ENCODE assay signal across 14 mouse cellular contexts in genomic region chr9:106300176-106300803, GRCm38 (mm10). TPM values are rescaled to one million over a fixed set of nuclear protein-coding genes. Genes with fewer than 3 reads are reported as not detected.
DNase-seq lines count a peak whose midpoint lies in the region; TF ChIP-seq lines count a peak whose summit lies in the region.
"Had no signal": no experiment of that assay in that cellular context is flagged by ENCODE, and none has a peak within 500 bp of the region (broad histone marks: within the 10 kb centered on the region; RNA-seq: fewer than 3 reads in every experiment).

No protein-coding gene starts in this region.

- intact Hi-C loops in gastrocnemius, adult 2 months (cut with DNase I), result no loop called here

- no peak overlapping the region for H3K4me3 ChIP-seq in gastrocnemius, adult 2 months
- H3K4me3 ChIP-seq: forebrain, embryonic 12.5 days; heart, adult 2 months; hindbrain, embryonic 10.5 days had no signal

- no peak for TF ChIP-seq CTCF in gastrocnemius, adult 2 months (IDR thresholded peaks at IDR 0.05)

- no peak overlapping the region for H3K27ac ChIP-seq in gastrocnemius, adult 2 months
- H3K27ac ChIP-seq: forebrain, embryonic 12.5 days; heart, adult 2 months; hindbrain, embryonic 10.5 days; liver, embryonic 14.5 days; macrophage had no signal

- DNase-seq in gastrocnemius, adult 2 months, result peak; percentile 11
- no peak for DNase-seq in gastrocnemius, adult 8-10 months (ENCODE audit: low spot score in 2 of 2)
- DNase-seq in frontal cortex, postnatal 10 days (ENCODE audit: low spot score in 2 of 2), result peak; percentile 68 to 85
- DNase-seq in layer of hippocampus, postnatal 36 days, result peak; percentile 87 to 88
- DNase-seq in right cerebral cortex, postnatal 10 days (ENCODE audit: low spot score in 2 of 2), result peak; percentile 93 to 95
- no peak for DNase-seq in Muller cell, postnatal 12 days (ENCODE audit: inconsistent ontology term)
- no peak for DNase-seq in retina, postnatal 1 day
- DNase-seq in cerebellum, adult 11 months, result no peak
- DNase-seq: kidney, adult 9 months had no signal

RNA-seq across cellular contexts. Expression of gene Poc1a, which starts 19.4 kb away (rescaled TPM):
- 1 to 10 TPM; 1.4 to 2.1 TPM for total RNA-seq in gastrocnemius, adult 2 months (2021)
- 1 to 10 TPM in 3 of 4 experiments, under 1 TPM in 1; 0.99 to 1.7 (median 1.3) TPM for total RNA-seq in gastrocnemius, adult 8-10 months (2022)
- 10 to 100 TPM; 10.6 to 12.2 TPM for total RNA-seq in layer of hippocampus, postnatal 36 days (2021)

RNA-seq across cellular contexts. Expression of gene Alas1, which starts 51.8 kb away (rescaled TPM):
- total RNA-seq in gastrocnemius, adult 2 months (2021), result 100 to 1,000 TPM; 209 to 290 TPM
- total RNA-seq in gastrocnemius, adult 8-10 months (2022), result 100 to 1,000 TPM; 175 to 200 (median 179) TPM
- 100 to 1,000 TPM; 138 to 142 TPM for total RNA-seq in layer of hippocampus, postnatal 36 days (2021)

Comparison
In these comparisons a context has a peak if more than half of its experiments do, and no peak if none do; other contexts are left out.
1. DNase-seq: peak in gastrocnemius, adult 2 months (single experiment), frontal cortex, postnatal 10 days (2 of 2), layer of hippocampus, postnatal 36 days (2 of 2) and right cerebral cortex, postnatal 10 days (2 of 2); none in gastrocnemius, adult 8-10 months (0 of 2), Muller cell, postnatal 12 days (single experiment), retina, postnatal 1 day (single experiment) and cerebellum, adult 11 months (single experiment).